Mouse (Mus musculus): ENCODE measurements around the gene Sde2.

Gene Sde2

GRCm38 (mm10) chr1:180850316-180851270 is at the start of gene Sde2:
Gene Sde2 (plus strand): TSS chr1:180851127.
- DNase-seq: peak; percentile 100

GRCm38 (mm10) chr1:180801466-180801994 is 49.4 kb upstream of the Sde2 start:
- no peak for DNase-seq

- no peak for DNase-seq
Measured at GRCm38 (mm10) chr1:180803881-180804280, 47.0 kb upstream of the Sde2 start.

GRCm38 (mm10) chr1:180808831-180809230 is 42.1 kb upstream of the Sde2 start:
- DNase-seq: no peak

GRCm38 (mm10) chr1:180810976-180811375 is 40.0 kb upstream of the Sde2 start:
- no peak for DNase-seq

- peak; percentile 49 for DNase-seq
Measured at GRCm38 (mm10) chr1:180811596-180812462, 39.1 kb upstream of the Sde2 start.

- DNase-seq: peak; percentile 57
Measured at GRCm38 (mm10) chr1:180812463-180813408, 38.2 kb upstream of the Sde2 start.

- peak; percentile 93 for DNase-seq
Measured at GRCm38 (mm10) chr1:180813409-180813884, 37.5 kb upstream of the Sde2 start.

- peak; percentile 84 for DNase-seq
Measured at GRCm38 (mm10) chr1:180813885-180814740, 36.8 kb upstream of the Sde2 start, which contains the start of gene H3f3a. Gene H3f3a (minus strand): TSS chr1:180813943.

- DNase-seq: no peak
Measured at GRCm38 (mm10) chr1:180815371-180816024, 35.4 kb upstream of the Sde2 start.

- no peak for DNase-seq
Measured at GRCm38 (mm10) chr1:180818000-180818399, 32.9 kb upstream of the Sde2 start.

- no peak for DNase-seq
Measured at GRCm38 (mm10) chr1:180821101-180821500, 29.8 kb upstream of the Sde2 start.

GRCm38 (mm10) chr1:180822276-180822675 is 28.7 kb upstream of the Sde2 start:
- DNase-seq: no peak

GRCm38 (mm10) chr1:180823716-180824115 is 27.2 kb upstream of the Sde2 start:
- no peak for DNase-seq

- DNase-seq: no peak
Measured at GRCm38 (mm10) chr1:180824721-180825120, 26.2 kb upstream of the Sde2 start.

- no peak for DNase-seq
Measured at GRCm38 (mm10) chr1:180826634-180827033, 24.3 kb upstream of the Sde2 start.

- DNase-seq: no peak
Measured at GRCm38 (mm10) chr1:180829775-180830174, 21.2 kb upstream of the Sde2 start.

- no peak for DNase-seq
Measured at GRCm38 (mm10) chr1:180830175-180830574, 20.8 kb upstream of the Sde2 start.

- no peak for DNase-seq
Measured at GRCm38 (mm10) chr1:180830588-180831346, 20.2 kb upstream of the Sde2 start.

Measured in kidney, adult 11 months (tissue).